Mouse (Mus musculus): ENCODE data around the gene Rabgap1l. TPM values are rescaled to one million over a fixed set of nuclear protein-coding genes. Genes with fewer than 3 reads are reported as not detected.

Rabgap1l gene
- polyA plus RNA-seq, 1 experiment from 2014 or later, result 12.0 TPM

DNA sequence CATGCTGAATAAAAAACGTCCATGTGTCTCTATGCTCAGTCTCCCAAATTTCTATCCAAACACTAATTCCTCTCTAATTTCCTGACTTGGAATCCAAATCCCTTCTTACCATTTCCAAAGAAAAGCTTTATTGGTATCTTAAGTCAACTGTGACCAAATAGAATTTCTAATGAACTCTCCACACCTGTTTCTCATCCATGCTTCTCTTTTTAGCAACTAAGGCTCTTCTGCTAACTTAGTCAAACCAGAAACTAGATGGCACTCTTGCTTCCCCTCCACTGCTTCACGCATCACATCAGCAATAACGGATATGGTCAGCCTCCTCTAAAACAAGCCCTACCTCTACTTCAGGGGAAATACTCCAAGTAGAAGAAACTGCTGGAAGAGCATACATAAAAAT lies 49.0 kb downstream of the Rabgap1l start:
- Histone ChIP-seq H3K9me3 (replicated peaks; ENCODE audit: low read length) (no peaks in the 10 kb centered on the region), H3K27me3 (ENCODE audit: insufficient read depth, low read length) (no peaks in the 10 kb centered on the region), H3K9ac (ENCODE audit: low read depth, low read length) (no peak overlapping the region), H3K27ac (no peak overlapping the region), H3K4me3 (replicated peaks; ENCODE audit: low read depth, low read length) (no peak overlapping the region), H3K36me3 (ENCODE audit: insufficient read depth, low read length) (no peaks in the 10 kb centered on the region), H3K4me1 (replicated peaks; ENCODE audit: insufficient read depth, low read length) (no peaks in the 10 kb centered on the region), H3K4me2 (ENCODE audit: low read length) (no peak overlapping the region)
- TF ChIP-seq CTCF (IDR thresholded peaks at IDR 0.05; ENCODE audit: low read depth), result peak; percentile 32; the same call in 1 of the 2 replicates
- ATAC-seq (replicated peaks; ENCODE audit: low FRiP score, low read depth) (no peak), DNase-seq (ENCODE audit: low spot score) (peak; percentile 27)
- 35% methylated on average over 3 of the region's 3 CpGs for WGBS

DNA sequence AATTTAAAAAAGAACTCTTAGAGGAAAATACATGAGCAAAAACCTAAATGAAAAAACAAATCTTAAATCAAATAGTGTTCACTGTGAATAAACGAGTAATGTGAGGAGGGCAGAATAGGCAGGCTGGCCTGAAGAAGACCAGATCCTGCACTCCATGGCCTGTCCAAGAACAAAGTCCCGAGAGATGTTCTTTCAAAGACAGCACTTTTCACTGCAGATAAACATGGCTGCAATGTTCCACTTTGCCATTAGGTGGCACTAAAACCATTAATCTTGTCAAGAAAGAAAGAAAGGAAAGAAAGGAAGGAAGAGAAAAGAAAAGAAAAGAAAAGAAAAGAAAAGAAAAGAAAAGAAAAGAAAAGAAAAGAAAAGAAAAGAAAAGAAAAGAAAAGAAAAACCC lies 49.8 kb downstream of the Rabgap1l start:
- no peak overlapping the region for H3K27ac ChIP-seq
- H3K4me2 ChIP-seq (ENCODE audit: low read length), result no peak overlapping the region
- ATAC-seq (replicated peaks; ENCODE audit: low FRiP score, low read depth) (no peak), DNase-seq (ENCODE audit: low spot score) (peak; percentile 67)
- no peak overlapping the region for H3K4me3 ChIP-seq (replicated peaks; ENCODE audit: low read depth, low read length)
- H3K4me1 ChIP-seq (replicated peaks; ENCODE audit: insufficient read depth, low read length), result no peaks in the 10 kb centered on the region
- H3K27me3 ChIP-seq (ENCODE audit: insufficient read depth, low read length), result no peaks in the 10 kb centered on the region
- H3K9ac ChIP-seq (ENCODE audit: low read depth, low read length), result no peak overlapping the region
- no peaks in the 10 kb centered on the region for H3K36me3 ChIP-seq (ENCODE audit: insufficient read depth, low read length)
- H3K9me3 ChIP-seq (replicated peaks; ENCODE audit: low read length), result no peaks in the 10 kb centered on the region
- peak; percentile 72 for TF ChIP-seq CTCF (IDR thresholded peaks at IDR 0.05; ENCODE audit: low read depth)
- WGBS, result 4% methylated on average over 2 of the region's 2 CpGs

DNA sequence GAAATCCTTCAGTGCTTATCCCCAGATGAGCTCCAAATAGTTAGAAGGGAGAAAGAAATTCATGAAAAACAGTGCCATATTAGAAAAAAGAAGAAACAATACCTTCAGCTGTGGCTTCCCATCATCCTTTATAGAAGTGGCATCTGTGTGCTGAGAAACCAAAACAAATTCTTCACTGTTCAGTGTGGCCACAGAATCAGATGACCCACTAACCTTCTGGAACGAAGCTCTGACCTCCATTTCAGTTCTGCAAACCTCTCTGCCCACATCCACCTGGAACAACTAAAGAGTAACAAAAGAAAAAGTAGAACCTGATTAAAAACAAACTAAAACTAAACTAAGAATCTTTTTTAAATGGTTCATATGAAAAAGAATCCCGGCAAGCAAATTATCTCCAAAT lies 52.4 kb downstream of the Rabgap1l start:
- no peak for TF ChIP-seq CTCF (IDR thresholded peaks at IDR 0.05; ENCODE audit: low read depth)
- Histone ChIP-seq H3K36me3 (ENCODE audit: insufficient read depth, low read length) (no peaks in the 10 kb centered on the region), H3K4me2 (ENCODE audit: low read length) (no peak overlapping the region), H3K27ac (no peak overlapping the region), H3K9ac (ENCODE audit: low read depth, low read length) (no peak overlapping the region), H3K4me3 (replicated peaks; ENCODE audit: low read depth, low read length) (no peak overlapping the region), H3K27me3 (ENCODE audit: insufficient read depth, low read length) (no peaks in the 10 kb centered on the region), H3K9me3 (replicated peaks; ENCODE audit: low read length) (no peaks in the 10 kb centered on the region), H3K4me1 (replicated peaks; ENCODE audit: insufficient read depth, low read length) (no peaks in the 10 kb centered on the region)
- DNase-seq (ENCODE audit: low spot score) (no peak), ATAC-seq (replicated peaks; ENCODE audit: low FRiP score, low read depth) (no peak)
- 68% methylated on average over 2 of the region's 2 CpGs for WGBS

DNA sequence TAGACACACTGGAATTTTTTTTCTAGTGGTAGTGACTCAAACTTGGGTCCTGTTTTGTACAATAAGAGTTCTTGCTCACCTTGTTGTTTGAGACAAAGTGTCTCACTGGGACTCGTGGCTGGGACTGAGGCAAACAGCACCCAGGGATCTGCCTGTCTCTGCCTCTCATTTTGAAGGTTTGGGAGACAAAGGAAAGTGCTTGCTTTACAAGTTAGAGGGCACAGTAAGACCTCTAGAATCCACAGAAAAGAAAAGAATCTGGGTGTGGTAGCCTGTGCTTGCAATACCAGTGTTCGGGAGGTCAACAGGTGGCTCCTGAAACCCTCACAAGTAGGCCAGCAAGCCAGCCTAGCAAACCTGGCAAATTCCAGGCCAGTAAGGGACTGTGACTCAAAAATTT lies 58.3 kb downstream of the Rabgap1l start:
- Histone ChIP-seq H3K36me3 (ENCODE audit: insufficient read depth, low read length) (no peaks in the 10 kb centered on the region), H3K4me1 (replicated peaks; ENCODE audit: insufficient read depth, low read length) (no peaks in the 10 kb centered on the region), H3K4me2 (ENCODE audit: low read length) (no peak overlapping the region), H3K4me3 (replicated peaks; ENCODE audit: low read depth, low read length) (no peak overlapping the region), H3K27me3 (ENCODE audit: insufficient read depth, low read length) (no peaks in the 10 kb centered on the region), H3K9me3 (replicated peaks; ENCODE audit: low read length) (no peaks in the 10 kb centered on the region), H3K9ac (ENCODE audit: low read depth, low read length) (no peak overlapping the region), H3K27ac (no peak overlapping the region)
- WGBS, result 83% methylated on average over 2 of the region's 2 CpGs
- no peak for TF ChIP-seq CTCF (IDR thresholded peaks at IDR 0.05; ENCODE audit: low read depth)
- DNase-seq (ENCODE audit: low spot score) (no peak), ATAC-seq (replicated peaks; ENCODE audit: low FRiP score, low read depth) (no peak)

DNA sequence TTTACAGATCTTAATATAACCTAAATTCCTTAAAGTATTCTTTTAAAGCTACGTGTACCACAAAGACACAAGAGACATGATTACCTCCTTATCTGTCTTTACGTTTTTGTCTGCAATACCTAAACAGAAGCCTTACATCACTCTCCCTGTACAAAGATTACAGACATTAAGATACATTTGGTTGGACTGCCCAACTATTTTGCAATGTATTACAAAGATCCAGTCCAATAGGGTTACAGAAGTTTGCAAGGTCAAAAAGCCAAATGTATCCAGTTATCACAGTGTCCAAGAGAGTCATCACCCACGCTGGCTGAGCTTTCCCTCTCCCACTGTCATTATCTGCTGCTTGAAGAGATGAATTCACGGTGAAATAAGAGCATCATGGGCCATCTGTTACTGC lies 63.1 kb downstream of the Rabgap1l start:
- Histone ChIP-seq H3K27ac (no peak overlapping the region), H3K4me1 (replicated peaks; ENCODE audit: insufficient read depth, low read length) (no peaks in the 10 kb centered on the region), H3K36me3 (ENCODE audit: insufficient read depth, low read length) (no peaks in the 10 kb centered on the region), H3K4me2 (ENCODE audit: low read length) (no peak overlapping the region), H3K4me3 (replicated peaks; ENCODE audit: low read depth, low read length) (no peak overlapping the region), H3K27me3 (ENCODE audit: insufficient read depth, low read length) (no peaks in the 10 kb centered on the region), H3K9me3 (replicated peaks; ENCODE audit: low read length) (no peaks in the 10 kb centered on the region), H3K9ac (ENCODE audit: low read depth, low read length) (no peak overlapping the region)
- ATAC-seq (replicated peaks; ENCODE audit: low FRiP score, low read depth) (no peak), DNase-seq (ENCODE audit: low spot score) (no peak)
- 85% methylated on average over 4 of the region's 4 CpGs for WGBS
- no peak for TF ChIP-seq CTCF (IDR thresholded peaks at IDR 0.05; ENCODE audit: low read depth)

DNA sequence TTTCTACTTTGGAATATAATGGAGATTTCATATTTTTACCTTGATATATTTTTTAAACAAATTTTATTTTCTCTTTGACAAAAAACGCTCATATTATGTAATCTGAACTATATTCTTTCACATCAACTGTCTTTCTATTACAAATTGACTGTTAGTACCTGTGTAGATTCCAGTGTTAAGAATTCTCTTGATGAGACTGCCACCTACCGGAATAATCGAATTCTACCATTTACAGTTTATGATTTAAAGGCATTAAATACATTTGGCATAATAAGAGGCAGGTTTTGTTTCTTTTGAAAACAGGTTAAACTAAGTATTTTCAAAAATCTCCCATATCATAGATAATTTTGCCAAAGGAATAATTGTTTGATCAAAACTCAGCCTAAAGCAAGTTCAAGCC lies 75.3 kb downstream of the Rabgap1l start:
- H3K4me2 ChIP-seq (ENCODE audit: low read length), result no peak overlapping the region
- no peaks in the 10 kb centered on the region for H3K27me3 ChIP-seq (ENCODE audit: insufficient read depth, low read length)
- peak; percentile 69 for DNase-seq (ENCODE audit: low spot score)
- no peak overlapping the region for H3K4me3 ChIP-seq (replicated peaks; ENCODE audit: low read depth, low read length)
- no peak overlapping the region for H3K9ac ChIP-seq (ENCODE audit: low read depth, low read length)
- no peaks in the 10 kb centered on the region for H3K36me3 ChIP-seq (ENCODE audit: insufficient read depth, low read length)
- H3K27ac ChIP-seq, result no peak overlapping the region
- no peak for ATAC-seq (replicated peaks; ENCODE audit: low FRiP score, low read depth)
- TF ChIP-seq CTCF (IDR thresholded peaks at IDR 0.05; ENCODE audit: low read depth), result peak; percentile 78
- H3K9me3 ChIP-seq (replicated peaks; ENCODE audit: low read length), result no peaks in the 10 kb centered on the region
- WGBS, result 17% methylated on average over 3 of the region's 3 CpGs
- H3K4me1 ChIP-seq (replicated peaks; ENCODE audit: insufficient read depth, low read length), result no peaks in the 10 kb centered on the region

DNA sequence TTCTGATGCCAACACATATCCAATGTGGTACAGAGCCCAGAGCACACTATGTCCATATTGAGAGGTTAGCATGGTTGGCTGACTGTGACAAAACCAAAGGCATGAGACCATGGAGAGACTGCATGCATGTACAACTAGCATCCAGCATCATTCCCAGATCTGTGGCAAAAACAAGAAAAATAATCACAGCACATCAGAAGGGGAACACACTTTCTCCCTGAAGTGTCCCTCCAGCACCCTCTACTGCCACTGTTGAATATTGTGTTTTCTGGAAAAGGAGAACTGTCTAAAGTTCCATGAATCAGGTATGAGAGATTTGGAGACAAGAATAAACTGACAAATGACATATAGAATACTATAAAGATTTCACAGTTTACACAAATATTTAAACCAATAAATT lies 78.3 kb downstream of the Rabgap1l start:
- H3K4me3 ChIP-seq (replicated peaks; ENCODE audit: low read depth, low read length), result no peak overlapping the region
- peak; percentile 69 for TF ChIP-seq CTCF (IDR thresholded peaks at IDR 0.05; ENCODE audit: low read depth)
- ATAC-seq (replicated peaks; ENCODE audit: low FRiP score, low read depth) (no peak), DNase-seq (ENCODE audit: low spot score) (peak; percentile 57)
- no peaks in the 10 kb centered on the region for H3K9me3 ChIP-seq (replicated peaks; ENCODE audit: low read length)
- H3K9ac ChIP-seq (ENCODE audit: low read depth, low read length), result no peak overlapping the region
- no peaks in the 10 kb centered on the region for H3K4me1 ChIP-seq (replicated peaks; ENCODE audit: insufficient read depth, low read length)
- H3K27ac ChIP-seq, result no peak overlapping the region
- no peaks in the 10 kb centered on the region for H3K36me3 ChIP-seq (ENCODE audit: insufficient read depth, low read length)
- no peaks in the 10 kb centered on the region for H3K27me3 ChIP-seq (ENCODE audit: insufficient read depth, low read length)
- H3K4me2 ChIP-seq (ENCODE audit: low read length), result no peak overlapping the region

All from kidney, postnatal 0 days (tissue).